Mouse (Mus musculus) forebrain, embryonic 13.5 days (tissue): ENCODE data around the gene Ston2. TPM values are rescaled to one million over a fixed set of nuclear protein-coding genes. Genes with fewer than 3 reads are reported as not detected.
"Not testable (repeated sequence)": the region's sequence is repeated elsewhere in the genome, so short reads cannot be mapped to it uniquely, and the experiment has no call there.

ENCODE experiments used
- ATAC-seq: fragments of 200-750 bp; cut with Nextera tagmentation; 2 replicates; pipeline ENCODE4 v1.8.0; 2017
- H3K27ac ChIP-seq: fragments of 300-500 bp; sonication (generic); 2 replicates; pipeline ENCODE4 v1.5.1; 2015; ENCODE audit warnings: inconsistent platforms, mild to moderate bottlenecking, moderate library complexity
- H3K27me3 ChIP-seq: fragments of 300-500 bp; sonication (generic); 2 replicates; pipeline ENCODE4 v1.6.1; 2015; ENCODE audit warnings: mild to moderate bottlenecking, inconsistent platforms
- H3K36me3 ChIP-seq: fragments of 300-500 bp; sonication (generic); 2 replicates; pipeline ENCODE4 v1.6.1; 2015; ENCODE audit warnings: mild to moderate bottlenecking, inconsistent platforms; ENCODE audit not compliant: poor library complexity, severe bottlenecking
- H3K4me1 ChIP-seq: fragments of 300-500 bp; sonication (generic); 2 replicates; pipeline ENCODE4 v1.6.1; 2015; ENCODE audit warnings: inconsistent platforms
- H3K4me2 ChIP-seq: fragments of 300-500 bp; sonication (generic); 2 replicates; pipeline ENCODE4 v1.6.1; 2015; ENCODE audit warnings: inconsistent platforms, mild to moderate bottlenecking, moderate library complexity
- H3K4me3 ChIP-seq: fragments of 300-500 bp; sonication (generic); 2 replicates; pipeline ENCODE4 v1.5.1; 2015; ENCODE audit warnings: mild to moderate bottlenecking, inconsistent platforms
- H3K9ac ChIP-seq: fragments of 300-500 bp; sonication (generic); 2 replicates; pipeline ENCODE4 v1.6.1; 2015; ENCODE audit warnings: mild to moderate bottlenecking, inconsistent platforms
- H3K9me3 ChIP-seq: fragments of 300-500 bp; sonication (generic); replicated peaks from 2 replicates; pipeline ENCODE4 v1.6.1; 2016; ENCODE audit warnings: inconsistent platforms
- WGBS: fragments of 180-500 bp; shearing (Covaris S2); methylation state at CpG from one replicate; pipeline ENCODE4 v1.1.7; 2015; 5-methylcytosine and 5-hydroxymethylcytosine counted together
- polyA plus RNA-seq: library from polyadenylated mRNA; unstranded; fragments of >200 nt; fragmentation: Nextera tagmentation; extraction: Ambion mirVana; gene quantifications from 2 replicates; pipeline ENCODE4 v1.2.1, GENCODE M21; 2015

Ston2 gene
- polyA plus RNA-seq, 1 experiment from 2014 or later = 10.5 TPM

DNA sequence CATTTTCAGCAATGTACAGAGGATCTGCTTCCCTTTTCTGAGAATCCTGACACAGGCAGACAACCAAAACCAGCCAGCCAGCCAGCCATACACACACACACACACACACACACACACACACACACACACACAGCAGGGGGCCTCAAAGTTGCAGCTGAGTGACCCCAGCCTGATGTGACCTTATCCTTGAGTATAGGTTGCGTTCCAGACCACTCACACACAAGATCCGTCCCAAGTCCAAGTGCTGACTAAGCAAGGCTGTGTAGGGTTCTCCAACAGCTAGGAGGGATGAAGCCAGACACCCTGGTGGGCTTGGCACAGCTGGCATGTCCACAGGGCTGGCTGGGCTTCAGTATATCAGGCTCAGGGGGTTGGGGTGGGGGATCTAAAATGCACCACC is 23.7 kb downstream of the Ston2 start:
- Histone ChIP-seq H3K4me2 (no peak overlapping the region), H3K27ac (no peak overlapping the region), H3K27me3 (no peaks in the 10 kb centered on the region), H3K9ac (no peak overlapping the region), H3K36me3 (no peaks in the 10 kb centered on the region), H3K4me3 (no peak overlapping the region), H3K9me3 (no peaks in the 10 kb centered on the region), H3K4me1 (peaks cover 28% of the 10 kb centered on the region)
- ATAC-seq = no peak
- 84% methylated on average over 2 of the region's 2 CpGs for WGBS

- 85% methylated on average over 3 of the region's 3 CpGs for WGBS
- no peaks in the 10 kb centered on the region for H3K36me3 ChIP-seq
- no peaks in the 10 kb centered on the region for H3K9me3 ChIP-seq
- no peak overlapping the region for H3K9ac ChIP-seq
- H3K27ac ChIP-seq = no peak overlapping the region
- H3K4me3 ChIP-seq = no peak overlapping the region
- H3K4me2 ChIP-seq = no peak overlapping the region
- H3K27me3 ChIP-seq = no peaks in the 10 kb centered on the region
- ATAC-seq = no peak
- H3K4me1 ChIP-seq = peaks cover 10% of the 10 kb centered on the region
These were observed 28.4 kb downstream of the Ston2 start for GRCm38 (mm10) chr12:91759836-91760235.

GRCm38 (mm10) chr12:91757854-91758562 is 30.2 kb downstream of the Ston2 start:
- 0 out of 2 replicates have a peak, but pooled peaks cover 3% of the 10 kb centered on the region for H3K4me1 ChIP-seq
- no peaks in the 10 kb centered on the region for H3K36me3 ChIP-seq
- no peak overlapping the region for H3K4me2 ChIP-seq
- no peak overlapping the region for H3K27ac ChIP-seq
- ATAC-seq = no peak
- H3K9me3 ChIP-seq = no peaks in the 10 kb centered on the region
- H3K4me3 ChIP-seq = no peak overlapping the region
- H3K9ac ChIP-seq = no peak overlapping the region
- no peaks in the 10 kb centered on the region for H3K27me3 ChIP-seq
- WGBS = 90% methylated on average over 13 of the region's 13 CpGs

DNA sequence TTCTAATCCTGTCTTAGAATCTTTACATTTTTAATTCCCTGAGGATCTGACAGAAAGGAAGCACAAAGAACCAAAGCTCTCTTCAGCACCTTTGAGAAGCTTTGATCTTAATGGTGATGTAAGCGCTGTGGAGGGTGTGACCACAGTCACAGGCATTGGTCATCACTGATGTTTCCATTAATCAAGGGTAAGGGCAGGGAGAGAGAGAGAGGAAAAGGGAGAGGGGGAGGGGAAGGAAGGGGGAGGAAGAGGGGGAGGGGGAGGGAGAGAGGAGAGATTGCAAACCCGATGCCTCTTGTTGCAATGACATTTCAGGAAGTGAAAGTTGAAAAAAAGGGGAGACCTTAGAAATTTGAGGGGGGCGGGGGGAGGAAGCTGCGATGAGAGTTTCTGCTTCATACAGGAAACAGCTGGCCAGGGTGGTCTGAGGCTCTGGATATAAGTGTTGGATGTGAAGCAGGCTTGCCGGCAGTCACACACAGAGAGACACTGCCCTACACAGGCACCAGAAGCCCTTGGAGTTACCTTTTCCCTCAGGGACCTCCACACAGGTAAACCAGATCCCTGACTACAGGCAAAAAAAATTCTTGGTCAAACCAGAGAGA is 31.5 kb downstream of the Ston2 start:
- H3K27ac ChIP-seq = no peak overlapping the region

GRCm38 (mm10) chr12:91754606-91755005 is 33.6 kb downstream of the Ston2 start:
- Histone ChIP-seq H3K4me2 (no peak overlapping the region), H3K9ac (no peak overlapping the region), H3K4me3 (no peak overlapping the region), H3K27me3 (no peaks in the 10 kb centered on the region), H3K27ac (no peak overlapping the region), H3K36me3 (no peaks in the 10 kb centered on the region), H3K9me3 (no peaks in the 10 kb centered on the region), H3K4me1 (peaks cover 6% of the 10 kb centered on the region)
- 52% methylated on average over 6 of the region's 6 CpGs for WGBS
- ATAC-seq = peak; percentile 70; the same call in 1 of the 2 replicates

More for the DNA sequence above, 31.5 kb downstream of the Ston2 start:
- H3K9ac ChIP-seq = no peak overlapping the region
- no peak overlapping the region for H3K4me2 ChIP-seq
- H3K36me3 ChIP-seq = no peaks in the 10 kb centered on the region
- 0 out of 2 replicates have a peak, but pooled peaks cover 3% of the 10 kb centered on the region for H3K4me1 ChIP-seq
- H3K9me3 ChIP-seq = no peaks in the 10 kb centered on the region
- no peaks in the 10 kb centered on the region for H3K27me3 ChIP-seq
- 69% methylated on average over 5 of the region's 5 CpGs for WGBS
- no peak overlapping the region for H3K4me3 ChIP-seq
- ATAC-seq = no peak

GRCm38 (mm10) chr12:91752711-91753110 is 35.5 kb downstream of the Ston2 start:
- Histone ChIP-seq H3K4me1 (peaks cover 16% of the 10 kb centered on the region), H3K9ac (no peak overlapping the region), H3K4me2 (no peak overlapping the region), H3K36me3 (no peaks in the 10 kb centered on the region), H3K4me3 (no peak overlapping the region), H3K27ac (no peak overlapping the region), H3K27me3 (no peaks in the 10 kb centered on the region), H3K9me3 (no peaks in the 10 kb centered on the region)
- no peak for ATAC-seq
- WGBS = 91% methylated on average over 5 of the region's 5 CpGs

DNA sequence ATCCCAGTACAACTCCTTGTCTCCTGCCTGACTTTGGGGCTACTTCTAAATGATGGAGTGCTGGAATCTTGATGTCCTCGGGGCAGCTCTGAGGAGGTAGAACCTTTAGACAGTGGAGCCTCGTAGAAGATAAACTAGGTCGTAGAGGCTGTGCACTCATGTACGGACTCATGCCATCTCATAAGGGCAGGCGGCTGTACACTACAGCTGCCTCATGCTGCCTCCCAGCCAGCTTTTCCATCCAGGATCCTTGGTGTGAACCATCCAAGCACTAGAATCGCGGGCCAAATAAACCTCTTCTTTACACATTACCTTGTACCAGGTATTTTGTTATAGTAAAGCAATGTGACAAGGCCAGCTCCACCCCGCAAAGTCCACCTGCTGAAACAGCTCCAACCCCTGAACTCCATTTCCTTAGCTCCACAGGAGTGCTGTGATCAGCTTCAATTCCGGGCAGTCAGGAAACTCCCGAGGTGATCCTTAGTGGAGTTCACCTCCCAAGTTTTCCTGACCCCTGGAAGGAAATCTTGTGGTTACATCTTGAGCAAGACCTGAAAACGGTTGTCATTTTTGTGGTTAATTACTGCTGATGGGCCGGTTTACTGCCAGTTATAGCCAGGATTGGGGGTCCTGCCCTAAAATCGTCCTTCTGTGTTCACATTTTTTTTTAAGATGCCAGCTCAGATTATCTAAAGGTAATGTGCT is 36.1 kb downstream of the Ston2 start:
- H3K9me3 ChIP-seq = no peaks in the 10 kb centered on the region
- no peak overlapping the region for H3K4me3 ChIP-seq
- H3K4me2 ChIP-seq = no peak overlapping the region
- no peaks in the 10 kb centered on the region for H3K27me3 ChIP-seq
- no peak overlapping the region for H3K27ac ChIP-seq
- H3K4me1 ChIP-seq = peaks cover 16% of the 10 kb centered on the region
- no peak for ATAC-seq
- no peak overlapping the region for H3K9ac ChIP-seq
- WGBS = 89% methylated on average over 13 of the region's 13 CpGs
- no peaks in the 10 kb centered on the region for H3K36me3 ChIP-seq

GRCm38 (mm10) chr12:91749543-91750184 is 38.5 kb downstream of the Ston2 start:
- H3K27ac ChIP-seq = peak overlapping the region; percentile 51; the same call in 1 of the 2 replicates
- ATAC-seq = no peak
- WGBS = 69% methylated on average over 11 of the region's 11 CpGs
- no peak overlapping the region for H3K4me2 ChIP-seq
- no peaks in the 10 kb centered on the region for H3K9me3 ChIP-seq
- no peak overlapping the region for H3K9ac ChIP-seq
- H3K4me1 ChIP-seq = peaks cover 30% of the 10 kb centered on the region
- no peaks in the 10 kb centered on the region for H3K36me3 ChIP-seq
- H3K4me3 ChIP-seq = no peak overlapping the region
- no peaks in the 10 kb centered on the region for H3K27me3 ChIP-seq

DNA sequence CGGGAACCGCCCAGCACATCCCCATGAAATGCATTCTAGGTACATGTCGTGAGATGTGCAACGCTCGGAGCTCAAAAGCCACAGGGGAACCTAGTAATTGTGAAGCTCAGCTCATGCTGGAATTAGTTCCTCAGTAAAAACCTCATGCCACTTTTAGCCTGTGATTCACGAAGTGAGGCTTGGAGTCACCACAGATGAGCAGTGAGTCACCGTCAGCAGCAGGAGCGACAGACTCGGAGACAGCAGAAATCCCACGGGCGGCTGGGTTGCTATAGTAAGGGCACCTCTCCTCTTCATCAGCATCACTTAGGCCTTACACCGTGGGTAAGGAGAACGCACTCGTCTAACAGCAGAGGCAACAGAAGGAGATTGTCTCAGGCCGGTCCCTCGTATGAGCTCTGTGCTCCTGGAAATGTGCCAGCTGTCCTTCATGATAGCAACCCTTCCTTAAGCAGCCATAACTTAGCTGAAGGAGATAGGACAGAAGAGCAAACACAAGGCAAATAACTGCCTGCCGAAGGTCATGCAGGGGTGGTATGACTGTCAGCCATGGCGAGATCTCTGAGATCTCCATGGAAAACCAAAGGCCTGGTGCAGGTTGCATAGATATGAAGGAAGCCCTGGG is 39.8 kb downstream of the Ston2 start:
- Histone ChIP-seq H3K4me3 (no peak overlapping the region), H3K9ac (no peak overlapping the region), H3K36me3 (no peaks in the 10 kb centered on the region; the same call in 1 of the 2 replicates), H3K4me2 (no peak overlapping the region), H3K4me1 (peaks cover 39% of the 10 kb centered on the region), H3K27me3 (no peaks in the 10 kb centered on the region), H3K9me3 (no peaks in the 10 kb centered on the region), H3K27ac (no peak overlapping the region)
- 79% methylated on average over 18 of the region's 18 CpGs for WGBS
- no peak for ATAC-seq

DNA sequence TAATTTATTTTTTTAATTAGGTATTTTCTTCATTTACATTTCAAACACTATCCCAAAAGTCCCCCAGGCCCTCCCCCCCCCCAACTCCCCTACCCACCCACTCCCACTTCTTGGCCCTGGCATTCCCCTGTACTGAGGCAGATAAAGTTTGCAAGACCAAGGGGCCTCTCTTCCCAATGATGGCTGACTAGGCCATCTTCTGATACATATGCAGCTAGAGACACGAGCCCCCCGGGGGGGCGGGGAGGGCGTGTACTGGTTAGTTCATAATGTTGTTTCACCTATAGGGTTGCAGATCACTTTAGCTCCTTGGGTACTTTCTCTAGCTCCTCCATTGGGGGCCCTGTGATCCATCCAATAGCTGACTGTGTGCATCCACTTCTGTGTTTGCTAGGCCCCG is 41.3 kb downstream of the Ston2 start:
- H3K27ac ChIP-seq, ATAC-seq, H3K4me2 ChIP-seq, H3K4me3 ChIP-seq, H3K27me3 ChIP-seq, H3K9ac ChIP-seq, H3K9me3 ChIP-seq: not testable (repeated sequence)
- Histone ChIP-seq H3K4me1 (peaks cover 39% of the 10 kb centered on the region), H3K36me3 (peaks cover 14% of the 10 kb centered on the region; the same call in 1 of the 2 replicates)
- WGBS = 93% methylated on average over 5 of the region's 5 CpGs

GRCm38 (mm10) chr12:91745758-91746290 is 42.4 kb downstream of the Ston2 start:
- WGBS = 51% methylated on average over 11 of the region's 11 CpGs
- peak; percentile 52 for ATAC-seq
- Histone ChIP-seq H3K9me3 (no peaks in the 10 kb centered on the region), H3K36me3 (peaks cover 14% of the 10 kb centered on the region; the same call in 1 of the 2 replicates), H3K4me2 (no peak overlapping the region), H3K27me3 (no peaks in the 10 kb centered on the region), H3K27ac (no peak overlapping the region), H3K4me1 (peaks cover 39% of the 10 kb centered on the region), H3K4me3 (no peak overlapping the region), H3K9ac (no peak overlapping the region)
